10 mouse cellular contexts compared by ENCODE assay signal in genomic region chr12:3852521-3852920, GRCm38 (mm10). TPM values are rescaled to one million over a fixed set of nuclear protein-coding genes. Genes with fewer than 3 reads are reported as not detected.
DNase-seq lines count a peak whose midpoint lies in the region; TF ChIP-seq lines count a peak whose summit lies in the region.
"Had no signal": no experiment of that assay in that cellular context is flagged by ENCODE, and none has a peak within 500 bp of the region (broad histone marks: within the 10 kb centered on the region; RNA-seq: fewer than 3 reads in every experiment).

No protein-coding gene starts in this region.

- TF ChIP-seq CTCF in left cerebral cortex, adult 2 months (IDR thresholded peaks at IDR 0.05) = peak; percentile 39
- peak; percentile 54 for TF ChIP-seq CTCF in E14TG2a.4 (conservative IDR thresholded peaks at IDR 0.05; ENCODE audit: low read length)
- TF ChIP-seq CTCF in brain, embryonic 14.5 days (IDR thresholded peaks at IDR 0.05; ENCODE audit: borderline replicate concordance, extremely low read depth, insufficient read depth, insufficient read length) = peak; percentile 45; the same call in 1 of the 2 replicates

- H3K9me3 ChIP-seq in E14TG2a.4 (ENCODE audit: low read length) = no peaks in the 10 kb centered on the region
- H3K9me3 ChIP-seq: forebrain, embryonic 15.5 days; limb, embryonic 15.5 days had no signal

- peaks cover 46% of the 10 kb centered on the region for H3K4me1 ChIP-seq in E14TG2a.4 (replicated peaks; ENCODE audit: low read depth, low read length)

- no peaks in the 10 kb centered on the region for H3K27me3 ChIP-seq in E14TG2a.4 (ENCODE audit: insufficient read depth, low read length)
- H3K27me3 ChIP-seq: forebrain, embryonic 15.5 days; limb, embryonic 15.5 days had no signal

- H3K36me3 ChIP-seq in E14TG2a.4 (ENCODE audit: insufficient read depth, low read length) = no peaks in the 10 kb centered on the region

- TF ChIP-seq POLR2A in brain, embryonic 14.5 days (IDR thresholded peaks at IDR 0.05; ENCODE audit: borderline replicate concordance, extremely low read depth, insufficient read depth, insufficient read length, poor library complexity, severe bottlenecking) = no peak

- H3K4me3 ChIP-seq in left cerebral cortex, adult 2 months = no peak overlapping the region
- no peak overlapping the region for H3K4me3 ChIP-seq in E14TG2a.4 (replicated peaks; ENCODE audit: low read length)
- H3K4me3 ChIP-seq: forebrain, embryonic 15.5 days; limb, embryonic 15.5 days had no signal

- intact Hi-C loops in left cerebral cortex, adult 2 months (cut with DNase I) = no loop called here
- intact Hi-C loops in left cerebral cortex, postnatal 25 days (cut with DNase I) = no loop called here

- DNase-seq in left cerebral cortex, adult 2 months (ENCODE audit: extremely low spot score in 1 of 2, low spot score in 2 of 2) = no peak
- DNase-seq in left cerebral cortex, postnatal 25 days (ENCODE audit: low spot score in 2 of 2) = no peak
- DNase-seq in brain, embryonic 14.5 days (ENCODE audit: low read depth) = no peak
- peak; percentile 19 to 47 for DNase-seq in spleen, postnatal 14 days (ENCODE audit: low spot score in 2 of 2)
- DNase-seq in heart, adult 11 months = no peak
- no peak for DNase-seq in adrenal gland, adult 2 months
- DNase-seq in MN1 (ENCODE audit: low spot score) = no peak

- no peak overlapping the region for H3K27ac ChIP-seq in left cerebral cortex, adult 2 months
- H3K27ac ChIP-seq: forebrain, embryonic 15.5 days; limb, embryonic 15.5 days had no signal

RNA-seq across cellular contexts. Expression of gene Dnmt3a, which starts 46.7 kb away (rescaled TPM):
- total RNA-seq in left cerebral cortex, adult 2 months (2021) = 100 to 1,000 TPM in 1 of 2 experiments, 10 to 100 TPM in 1; 99.8 to 116 TPM
- 100 to 1,000 TPM; 138 to 148 TPM for total RNA-seq in left cerebral cortex, postnatal 25 days (2021)
- 36.2 and 54.8 TPM in 2 replicates for polyA plus RNA-seq in brain, embryonic 14.5 days (2012; rRNA removed)
- 10 to 100 TPM; 36.7 to 42.4 TPM for total RNA-seq in adrenal gland, adult 2 months (2021)
- 9.7 and 10.2 TPM in 2 replicates for polyA plus RNA-seq in adrenal gland, adult 2 months (2012; rRNA removed)

Comparison
In these comparisons a context has a peak if more than half of its experiments do, and no peak if none do; other contexts are left out.
1. DNase-seq: peak in spleen, postnatal 14 days (2 of 2); none in left cerebral cortex, adult 2 months (0 of 2), left cerebral cortex, postnatal 25 days (0 of 2), brain, embryonic 14.5 days (single experiment), heart, adult 11 months (single experiment), adrenal gland, adult 2 months (single experiment) and MN1 (single experiment).
2. Peak in every context shown above with its lines, with median percentiles within 50 percentile points of each other: CTCF ChIP-seq.